Mouse (Mus musculus) 416B (cell line): ENCODE data around the gene Gm21992.
A peak's percentile ranks its signal among the peaks of the same experiment; 100 is the strongest.

Experiments used
- DNase-seq: peaks from one replicate; pipeline ENCODE4 v3.0.0; 2011; ENCODE audit warnings: low read depth

The Gm21992 gene

GRCm38 (mm10) chr19:4811063-4811908 is at the start of gene Gm21992, which contains the start of gene Rbm14:
TSS of gene Gm21992 (minus strand) at chr19:4811612.
TSS of gene Rbm14 (minus strand) at chr19:4811634.
- DNase-seq: peak; percentile 99

DNA sequence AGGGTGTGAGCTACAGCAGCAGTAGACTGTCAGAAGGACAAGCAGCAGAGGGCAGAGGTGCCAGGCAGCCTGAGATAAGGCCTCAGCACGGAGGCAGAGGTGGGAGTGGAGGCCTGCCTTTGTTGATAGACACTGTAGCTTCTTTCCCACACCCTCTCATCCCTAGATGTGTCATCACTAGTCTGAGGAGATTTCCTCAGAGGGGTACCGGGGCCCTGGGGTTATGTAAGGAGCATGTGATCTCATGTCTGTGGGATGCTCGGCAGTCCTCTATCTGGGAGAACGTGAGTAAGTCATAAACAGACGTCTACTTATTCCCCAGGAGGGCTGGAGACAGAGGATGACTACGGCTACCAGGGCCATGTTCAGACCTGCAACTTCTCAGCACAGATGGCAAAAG is 47.7 kb upstream of the Gm21992 start:
- no peak for DNase-seq

DNA sequence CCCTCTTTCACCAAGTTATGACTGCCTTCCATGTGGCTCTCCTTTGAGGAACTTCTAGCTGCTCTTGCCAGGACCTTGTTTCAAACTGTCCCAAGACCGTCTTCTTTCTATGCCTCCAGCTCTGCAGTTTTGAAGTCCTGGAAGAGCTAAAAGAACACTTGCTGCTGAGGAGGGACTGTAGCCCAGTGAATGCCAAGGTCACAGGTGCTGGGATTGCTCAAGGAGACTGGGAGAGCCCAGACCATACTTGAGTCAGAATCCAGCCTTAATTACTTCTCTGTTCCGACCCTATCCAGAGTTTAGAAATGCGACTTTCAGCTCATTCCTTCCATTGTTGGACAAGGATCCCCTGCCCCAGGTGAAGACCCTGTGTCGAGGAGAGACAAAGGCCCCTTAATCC is 44.5 kb upstream of the Gm21992 start:
- DNase-seq: no peak

DNA sequence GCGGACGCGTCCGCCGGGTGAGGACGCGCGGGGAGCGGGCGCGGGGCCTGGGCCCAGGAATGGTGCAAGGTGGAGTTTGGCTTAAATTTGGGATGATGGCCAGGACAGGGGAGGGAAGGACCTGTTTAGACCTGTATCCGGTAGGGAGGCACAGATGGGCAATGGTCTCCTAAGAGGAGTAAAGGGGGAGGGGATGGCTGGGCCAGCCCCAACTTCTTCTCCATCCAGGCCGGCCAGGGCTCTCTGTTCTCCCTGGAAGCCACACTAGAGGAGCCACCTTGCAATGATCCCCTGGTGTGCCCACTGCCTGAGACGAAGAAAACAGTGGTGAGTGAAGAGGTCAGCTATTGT is 44.0 kb upstream of the Gm21992 start:
- no peak for DNase-seq

- no peak for DNase-seq
Measured at GRCm38 (mm10) chr19:4854552-4855469, 43.4 kb upstream of the Gm21992 start, which contains the start of gene Ctsf. TSS of gene Ctsf (plus strand) at chr19:4855130.

- DNase-seq: no peak
Measured at GRCm38 (mm10) chr19:4850281-4850680, 38.9 kb upstream of the Gm21992 start.

DNA sequence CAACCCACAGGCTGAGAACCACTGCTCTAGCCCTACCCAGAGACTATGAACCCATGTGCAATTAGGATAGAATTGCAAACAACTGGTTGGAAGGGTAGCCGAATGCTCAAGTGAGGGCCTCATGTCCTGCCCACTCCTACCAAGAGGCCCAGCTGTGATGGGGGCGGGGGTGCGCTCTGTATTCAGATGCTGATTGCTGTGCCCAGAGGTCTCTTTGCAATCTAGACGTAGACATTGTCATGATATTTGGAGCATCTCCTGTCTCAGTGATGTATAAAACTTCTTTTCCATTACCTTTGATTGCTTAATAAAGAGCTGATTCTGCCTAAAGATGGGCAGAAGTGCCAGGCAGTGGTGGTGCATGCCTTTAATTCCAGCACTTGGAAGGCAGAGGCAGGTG is 38.4 kb upstream of the Gm21992 start:
- DNase-seq: no peak

- DNase-seq: peak; percentile 63
Measured at GRCm38 (mm10) chr19:4847490-4847889, 36.1 kb upstream of the Gm21992 start.

DNA sequence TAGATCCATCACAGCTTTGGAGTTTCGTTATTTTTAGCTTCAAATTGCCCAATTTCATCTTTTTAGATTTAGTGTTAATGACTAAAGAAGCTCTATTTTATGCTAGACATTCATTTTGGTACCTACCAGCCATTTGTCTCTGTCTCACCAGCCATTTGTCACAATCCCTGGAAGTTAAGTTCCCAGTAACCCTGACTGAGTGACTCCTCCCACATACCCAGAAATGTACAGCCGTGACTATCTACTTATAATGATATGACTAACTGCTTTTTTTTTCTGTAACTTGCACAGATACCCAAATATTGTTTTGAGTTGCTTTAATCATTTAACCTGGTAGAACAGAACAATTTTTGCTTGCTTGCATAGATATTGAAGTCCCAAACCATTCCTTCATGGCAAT is 34.4 kb upstream of the Gm21992 start:
- DNase-seq: no peak

DNA sequence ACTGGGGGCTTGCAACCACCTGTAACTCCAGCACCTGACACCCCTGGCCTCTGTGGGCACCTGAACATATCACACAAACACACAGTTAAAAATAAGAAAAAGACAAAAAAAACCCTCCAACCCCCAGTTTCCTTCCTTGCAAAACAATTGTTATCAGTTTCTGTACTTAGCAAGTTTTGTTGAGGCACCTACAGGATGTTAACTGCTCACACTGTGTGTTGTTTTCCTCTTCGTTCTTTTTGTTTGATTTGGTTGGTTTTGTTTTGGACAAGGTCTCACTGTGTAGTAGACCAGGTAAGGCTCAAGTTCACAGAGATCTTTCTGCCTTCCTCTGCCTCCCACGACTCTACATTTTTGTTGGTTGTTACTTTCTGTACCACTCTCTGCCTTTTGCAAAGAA is 31.2 kb upstream of the Gm21992 start:
- no peak for DNase-seq

DNA sequence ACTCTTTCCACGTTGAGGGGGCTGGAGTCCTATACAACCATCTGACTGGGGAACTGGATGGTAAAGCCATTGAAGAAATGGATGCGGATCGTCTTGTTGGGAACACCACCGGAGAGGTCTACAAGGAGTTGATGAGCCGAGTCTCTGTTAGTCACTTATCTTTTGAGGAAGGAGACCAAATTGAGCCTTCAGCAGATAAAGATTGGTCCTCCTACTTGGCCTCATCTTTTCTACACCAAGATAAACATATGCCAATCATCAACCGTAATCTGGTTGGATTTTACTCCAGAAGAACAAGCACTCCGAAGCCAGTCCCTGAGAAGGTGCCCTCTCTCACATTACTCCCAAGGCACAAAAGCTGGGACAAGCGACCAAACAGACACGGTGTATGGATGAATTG is 29.4 kb upstream of the Gm21992 start:
- no peak for DNase-seq

DNA sequence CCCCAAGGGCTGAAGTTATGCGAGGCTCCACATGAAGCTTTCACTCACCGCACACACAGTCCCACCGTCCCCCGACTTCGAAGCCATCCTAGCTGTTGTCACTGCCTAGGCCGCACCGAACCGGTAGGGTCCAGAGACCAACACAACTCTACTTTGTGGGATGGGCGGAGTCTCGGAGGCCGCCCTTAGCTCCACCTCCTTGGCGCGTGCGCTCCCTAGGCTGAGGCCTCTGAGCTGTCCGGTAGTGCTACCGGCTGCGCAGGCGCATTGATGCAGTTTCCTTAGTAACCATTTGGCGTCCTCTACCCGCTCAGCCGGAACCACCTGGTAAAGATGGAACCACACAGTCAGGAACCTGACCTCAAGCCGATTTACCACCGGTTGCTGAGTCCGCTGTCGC is 27.7 kb upstream of the Gm21992 start, which contains the start of the genes Ccs and Ccdc87:
Gene Ccs, minus strand, starts transcription at position 184 of the 400 bp plus-strand sequence.
Gene Ccdc87, plus strand, starts transcription at position 218 of the 400 bp plus-strand sequence.
- peak; percentile 98 for DNase-seq

GRCm38 (mm10) chr19:4838526-4839140 is 27.2 kb upstream of the Gm21992 start:
- DNase-seq: peak; percentile 46

- DNase-seq: no peak
Measured at GRCm38 (mm10) chr19:4837049-4837448, 25.6 kb upstream of the Gm21992 start.

- DNase-seq: no peak
Measured at GRCm38 (mm10) chr19:4836096-4836495, 24.7 kb upstream of the Gm21992 start.

GRCm38 (mm10) chr19:4833977-4834376 is 22.6 kb upstream of the Gm21992 start:
- DNase-seq: no peak

DNA sequence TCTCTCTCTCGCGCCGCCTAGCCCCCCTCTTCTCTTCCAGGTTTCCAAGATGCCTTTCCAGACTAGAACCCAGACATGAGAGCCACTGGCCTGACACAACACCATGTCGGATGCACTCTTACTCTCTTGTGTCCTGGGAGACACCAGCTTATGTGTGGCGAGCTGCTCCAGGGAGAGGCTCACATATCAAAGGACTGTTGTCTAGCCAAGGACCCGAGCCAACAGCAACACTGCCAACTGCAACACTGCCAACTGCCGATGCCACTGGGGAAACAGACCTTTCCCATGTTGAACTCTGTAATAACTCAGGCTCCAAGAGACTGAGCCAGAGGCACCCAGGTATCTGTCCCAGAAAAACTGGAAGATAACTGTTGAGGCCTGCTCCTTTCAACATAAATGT is 17.7 kb upstream of the Gm21992 start:
- DNase-seq: no peak

DNA sequence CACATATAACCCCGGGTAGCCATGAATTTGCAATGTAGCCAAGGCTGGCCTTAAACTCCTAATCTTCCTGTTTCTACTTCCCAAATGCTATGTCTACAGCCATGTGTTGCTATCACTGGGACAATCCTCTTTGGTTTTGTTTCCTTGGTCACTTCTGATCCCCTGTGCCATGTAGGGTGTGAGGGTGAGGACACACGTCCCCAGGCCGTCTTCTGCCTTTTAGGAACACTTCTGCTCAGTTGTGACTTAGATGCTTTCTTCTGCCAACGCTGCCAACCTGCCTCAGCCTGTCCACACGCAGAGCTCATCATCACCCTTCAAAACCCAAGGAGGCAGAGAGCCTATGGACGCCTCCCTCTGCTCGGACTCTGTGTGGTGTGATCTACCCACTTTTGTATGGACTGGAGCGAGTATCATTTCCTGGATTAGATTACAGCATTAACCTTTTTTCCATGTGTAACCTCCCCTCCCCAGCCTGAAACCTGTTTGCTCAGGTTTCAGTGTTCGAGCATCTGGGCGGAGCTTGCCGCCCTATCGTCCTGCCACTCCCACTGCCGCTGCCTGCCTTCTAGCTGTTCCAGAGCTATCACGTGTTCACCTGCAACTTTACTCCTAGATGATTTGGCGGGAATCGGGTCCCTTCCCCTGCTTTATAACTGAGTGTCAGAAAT is 17.2 kb upstream of the Gm21992 start:
- DNase-seq: no peak

DNA sequence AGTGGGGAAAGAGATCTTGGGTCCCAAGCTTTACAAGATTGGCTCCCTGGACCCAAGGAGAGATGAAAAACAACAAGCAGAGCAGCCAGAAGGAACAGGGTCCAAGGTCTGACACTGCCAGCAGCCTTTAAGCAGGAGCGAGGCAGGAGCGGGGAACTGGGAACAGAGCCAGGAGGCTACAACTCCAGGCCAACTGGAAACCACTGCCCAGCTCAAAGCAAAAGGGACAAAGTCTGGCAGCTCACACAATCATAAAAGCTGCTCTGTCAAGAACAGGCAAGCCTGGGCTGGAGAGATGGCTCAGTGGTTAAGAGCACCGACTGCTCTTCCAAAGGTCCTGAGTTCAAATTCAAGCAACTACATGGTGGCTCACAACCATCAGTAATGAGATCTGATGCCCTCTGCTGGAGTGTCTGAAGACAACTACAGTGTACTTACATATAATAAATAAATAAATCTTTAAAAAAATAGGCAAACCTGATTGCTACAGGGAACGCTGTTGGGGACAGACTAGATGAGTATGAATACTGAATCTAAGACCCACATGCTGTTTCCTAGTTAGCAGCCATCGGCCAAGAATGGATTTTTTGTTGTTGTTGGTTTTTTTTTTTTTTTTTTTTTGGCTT is 9.4 kb upstream of the Gm21992 start:
- peak; percentile 22 for DNase-seq

DNA sequence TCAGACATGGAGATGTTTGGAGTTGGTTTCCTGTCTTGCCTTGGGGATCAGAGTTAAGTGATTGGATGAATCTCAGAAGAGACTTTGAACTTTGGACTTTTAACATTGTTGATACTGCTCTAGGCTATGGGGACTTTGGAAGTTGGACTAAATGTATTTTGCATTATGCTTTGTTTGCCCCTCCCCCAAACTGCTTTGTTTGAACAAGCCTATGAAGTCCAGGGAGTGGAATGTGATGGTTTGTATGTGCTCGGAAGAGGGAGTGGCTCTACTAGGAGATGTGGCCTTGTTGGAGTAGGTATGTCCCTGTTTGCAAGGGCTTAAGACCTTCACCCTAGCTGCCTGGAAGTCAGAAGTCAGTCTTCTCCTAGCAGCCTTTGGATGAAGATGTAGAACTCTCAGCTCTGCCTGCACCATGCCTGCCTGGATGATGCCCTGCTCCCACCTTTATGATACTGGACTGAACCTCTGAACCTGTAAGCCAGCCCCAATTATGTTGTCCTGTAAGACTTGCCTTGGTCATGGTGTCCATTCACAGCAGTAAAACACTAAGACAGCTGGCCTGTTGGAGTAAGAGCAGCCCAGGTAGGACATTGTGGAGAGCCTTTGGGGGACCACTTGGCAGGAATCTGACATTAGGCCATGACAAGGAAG is 5.9 kb upstream of the Gm21992 start:
- no peak for DNase-seq

DNA sequence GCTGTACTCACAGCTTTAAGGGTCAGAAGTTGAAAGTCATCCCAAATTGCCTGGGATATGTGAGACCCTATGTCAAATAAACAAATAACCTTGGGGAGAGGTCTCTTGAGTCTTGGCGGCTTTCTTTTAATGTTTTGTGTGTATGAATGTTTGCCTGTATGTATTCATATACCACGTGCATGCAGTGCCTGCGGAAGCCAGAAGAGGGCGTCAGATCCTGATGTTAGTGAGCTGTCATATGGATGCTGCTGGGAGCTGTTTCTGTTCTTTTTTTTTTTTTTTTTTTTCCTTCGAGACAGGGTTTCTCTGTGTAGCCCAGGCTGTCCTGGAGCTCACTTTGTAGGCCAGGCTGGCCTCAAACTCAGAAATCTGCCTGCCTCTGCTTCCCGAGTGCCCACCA is 1.6 kb upstream of the Gm21992 start:
- peak; percentile 62 for DNase-seq
